ENCODE assay signal across 9 mouse cellular contexts in the genomic region with DNA sequence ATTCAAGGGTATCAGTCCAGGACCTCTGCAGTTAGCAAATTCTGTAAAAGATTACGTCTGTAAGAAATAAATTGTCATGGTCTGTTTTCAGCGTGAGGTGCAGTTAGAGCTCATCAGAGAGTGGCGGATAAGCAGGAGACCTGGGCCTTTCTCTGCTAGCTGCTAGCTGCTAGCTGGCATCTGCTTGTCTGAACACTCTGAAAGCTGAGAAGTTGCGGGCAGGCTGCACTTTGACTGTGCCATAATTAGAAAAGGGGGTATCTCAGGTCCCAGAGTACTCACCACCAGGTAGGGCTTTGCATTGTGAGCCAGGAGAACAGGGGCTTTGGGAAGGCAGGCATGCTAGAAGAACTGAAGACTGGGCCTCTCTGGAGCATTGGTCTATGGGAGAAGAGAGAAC. TPM values are rescaled to one million over a fixed set of nuclear protein-coding genes. Genes with fewer than 3 reads are reported as not detected.
DNase-seq lines count a peak whose midpoint lies in the region; ATAC-seq and TF ChIP-seq lines count a peak whose summit lies in the region.
"Had no signal": no experiment of that assay in that cellular context is flagged by ENCODE, and none has a peak within 500 bp of the region (broad histone marks: within the 10 kb centered on the region; RNA-seq: fewer than 3 reads in every experiment).

No protein-coding gene starts in this region.

- WGBS in hindbrain, postnatal 0 days: 82% methylated on average over 4 of the region's 4 CpGs
- WGBS in hindbrain, embryonic 12.5 days: 88% methylated on average over 4 of the region's 4 CpGs
- WGBS in heart, embryonic 12.5 days: 58% methylated on average over 4 of the region's 4 CpGs
- WGBS in intestine, postnatal 0 days: 86% methylated on average over 4 of the region's 4 CpGs

- no peaks in the 10 kb centered on the region for H3K9me3 ChIP-seq in hindbrain, postnatal 0 days (ENCODE audit: low read length)
- H3K9me3 ChIP-seq in hindbrain, embryonic 12.5 days (replicated peaks): no peaks in the 10 kb centered on the region
- no peaks in the 10 kb centered on the region for H3K9me3 ChIP-seq in heart, embryonic 12.5 days (replicated peaks)
- H3K9me3 ChIP-seq in intestine, postnatal 0 days (ENCODE audit: control insufficient read depth): no peaks in the 10 kb centered on the region
- H3K9me3 ChIP-seq: forebrain, embryonic 10.5 days had no signal

- no peak for DNase-seq in hindbrain, postnatal 0 days (ENCODE audit: low spot score)
- no peak for DNase-seq in kidney, postnatal 10 days
- DNase-seq in embryo, embryonic 10.5 days (ENCODE audit: low spot score): no peak
- DNase-seq: cerebellum, adult 9-11 months had no signal

- no peak for ATAC-seq in hindbrain, postnatal 0 days
- no peak for ATAC-seq in hindbrain, embryonic 12.5 days (ENCODE audit: low FRiP score)
- ATAC-seq in heart, embryonic 12.5 days (ENCODE audit: insufficient number of reproducible peaks, low FRiP score): no peak
- no peak for ATAC-seq in intestine, postnatal 0 days

- peaks cover 10% of the 10 kb centered on the region for H3K4me1 ChIP-seq in hindbrain, postnatal 0 days (ENCODE audit: insufficient read depth, low read length)
- peaks cover 7% of the 10 kb centered on the region; the same call in 1 of the 2 replicates for H3K4me1 ChIP-seq in hindbrain, embryonic 12.5 days
- H3K4me1 ChIP-seq in brown adipose tissue, adult 24 weeks (ENCODE audit: control insufficient read depth, insufficient read depth, insufficient read length, low read length): peaks cover 15% of the 10 kb centered on the region
- H3K4me1 ChIP-seq in heart, embryonic 12.5 days (replicated peaks): peaks cover 41% of the 10 kb centered on the region
- no peaks in the 10 kb centered on the region; the same call in 1 of the 2 replicates for H3K4me1 ChIP-seq in intestine, postnatal 0 days (replicated peaks; ENCODE audit: control insufficient read depth, insufficient read depth, low read length)

- TF ChIP-seq CTCF in hindbrain, postnatal 0 days (IDR thresholded peaks at IDR 0.05; ENCODE audit: low read depth): no peak
- no peak for TF ChIP-seq CTCF in intestine, postnatal 0 days (IDR thresholded peaks at IDR 0.05; ENCODE audit: low read depth)

- no peaks in the 10 kb centered on the region for H3K27me3 ChIP-seq in hindbrain, postnatal 0 days (ENCODE audit: insufficient read depth, low read length)
- H3K27me3 ChIP-seq in hindbrain, embryonic 12.5 days: no peaks in the 10 kb centered on the region
- no peaks in the 10 kb centered on the region for H3K27me3 ChIP-seq in heart, embryonic 12.5 days (replicated peaks)
- H3K27me3 ChIP-seq in intestine, postnatal 0 days (replicated peaks; ENCODE audit: control insufficient read depth, insufficient read depth, low read length): no peaks in the 10 kb centered on the region

- peak overlapping the region; percentile 77; the same call in 1 of the 2 replicates for H3K4me2 ChIP-seq in hindbrain, postnatal 0 days (ENCODE audit: low read depth, low read length)
- H3K4me2 ChIP-seq in hindbrain, embryonic 12.5 days (replicated peaks): no peak overlapping the region
- H3K4me2 ChIP-seq in heart, embryonic 12.5 days: peak overlapping the region; percentile 71
- H3K4me2 ChIP-seq in intestine, postnatal 0 days (replicated peaks; ENCODE audit: low read depth): peak overlapping the region; percentile 86; the same call in 1 of the 2 replicates

- no peak overlapping the region for H3K4me3 ChIP-seq in hindbrain, postnatal 0 days (ENCODE audit: low read length)
- no peak overlapping the region for H3K4me3 ChIP-seq in hindbrain, embryonic 12.5 days
- H3K4me3 ChIP-seq in brown adipose tissue, adult 24 weeks (ENCODE audit: insufficient read depth, low read depth, low read length): peak overlapping the region; percentile 35
- no peak overlapping the region; the same call in 1 of the 2 replicates for H3K4me3 ChIP-seq in heart, embryonic 12.5 days
- no peak overlapping the region for H3K4me3 ChIP-seq in intestine, postnatal 0 days (ENCODE audit: low read depth, low read length)

- no peak overlapping the region for H3K27ac ChIP-seq in hindbrain, postnatal 0 days
- H3K27ac ChIP-seq in hindbrain, embryonic 12.5 days: no peak overlapping the region
- H3K27ac ChIP-seq in brown adipose tissue, adult 24 weeks (replicated peaks; ENCODE audit: low read depth, low read length): peak overlapping the region; percentile 90
- peak overlapping the region; percentile 49 for H3K27ac ChIP-seq in heart, embryonic 12.5 days (ENCODE audit: poor library complexity, severe bottlenecking)
- H3K27ac ChIP-seq in intestine, postnatal 0 days (ENCODE audit: low read depth, low read length): no peak overlapping the region

- H3K9ac ChIP-seq in hindbrain, postnatal 0 days (replicated peaks; ENCODE audit: low read length): 0 out of 2 replicates have a peak overlapping the region, but pooled peaks have one; percentile 9
- no peak overlapping the region for H3K9ac ChIP-seq in hindbrain, embryonic 12.5 days
- peak overlapping the region; percentile 93 for H3K9ac ChIP-seq in heart, embryonic 12.5 days
- H3K9ac ChIP-seq in intestine, postnatal 0 days (ENCODE audit: low read depth, low read length): no peak overlapping the region

- no peaks in the 10 kb centered on the region for H3K36me3 ChIP-seq in hindbrain, postnatal 0 days (ENCODE audit: insufficient read depth, low read length)
- no peaks in the 10 kb centered on the region for H3K36me3 ChIP-seq in hindbrain, embryonic 12.5 days
- peaks cover 19% of the 10 kb centered on the region for H3K36me3 ChIP-seq in heart, embryonic 12.5 days
- no peaks in the 10 kb centered on the region for H3K36me3 ChIP-seq in intestine, postnatal 0 days (ENCODE audit: control insufficient read depth, insufficient read depth)

RNA-seq across cellular contexts. Expression of a gene that starts 2.2 kb away (rescaled TPM):
- 1.8 and 2.8 TPM in 2 replicates for total RNA-seq in hindbrain, postnatal 0 days (2014; rRNA removed)
- 12.7 and 13.9 TPM in 2 replicates for polyA plus RNA-seq in hindbrain, postnatal 0 days (2015; fragmentation: Nextera tagmentation; extraction: Ambion mirVana)
- polyA plus RNA-seq in hindbrain, embryonic 12.5 days (2016; fragmentation: Nextera tagmentation; extraction: Ambion mirVana): 32.5 and 35.6 TPM in 2 replicates
- polyA plus RNA-seq in brown adipose tissue, adult 24 weeks (2012; ENCODE audit: insufficient read depth, insufficient read length, missing spikeins): 9.7 and 18.2 TPM in 2 replicates
- polyA plus RNA-seq in heart, embryonic 12.5 days (2016; fragmentation: Nextera tagmentation; extraction: Ambion mirVana): 42.6 and 43.0 TPM in 2 replicates
- polyA plus RNA-seq in intestine, postnatal 0 days (2015; fragmentation: Nextera tagmentation; extraction: Ambion mirVana): 21.7 and 22.4 TPM in 2 replicates

RNA-seq across cellular contexts. Expression of a gene that starts 2.6 kb away (rescaled TPM):
- total RNA-seq in hindbrain, postnatal 0 days (2014; rRNA removed): 124 and 125 TPM in 2 replicates
- 125 and 128 TPM in 2 replicates for polyA plus RNA-seq in hindbrain, postnatal 0 days (2015; fragmentation: Nextera tagmentation; extraction: Ambion mirVana)
- polyA plus RNA-seq in hindbrain, embryonic 12.5 days (2016; fragmentation: Nextera tagmentation; extraction: Ambion mirVana): 47.6 and 48.8 TPM in 2 replicates
- 239 and 244 TPM in 2 replicates for polyA plus RNA-seq in brown adipose tissue, adult 24 weeks (2012; ENCODE audit: insufficient read depth, insufficient read length, missing spikeins)
- polyA plus RNA-seq in heart, embryonic 12.5 days (2016; fragmentation: Nextera tagmentation; extraction: Ambion mirVana): 247 and 258 TPM in 2 replicates
- 139 and 143 TPM in 2 replicates for polyA plus RNA-seq in intestine, postnatal 0 days (2015; fragmentation: Nextera tagmentation; extraction: Ambion mirVana)

Comparison
In these comparisons a context has a peak if more than half of its experiments do, and no peak if none do; other contexts are left out.
1. H3K9ac ChIP-seq: peak in hindbrain, postnatal 0 days (single experiment) and heart, embryonic 12.5 days (single experiment); none in hindbrain, embryonic 12.5 days (single experiment) and intestine, postnatal 0 days (single experiment).
2. H3K27ac ChIP-seq: peak in brown adipose tissue, adult 24 weeks (single experiment) and heart, embryonic 12.5 days (single experiment); none in hindbrain, postnatal 0 days (single experiment), hindbrain, embryonic 12.5 days (single experiment) and intestine, postnatal 0 days (single experiment).